25 mouse cellular contexts compared by ENCODE assay signal in the genomic region with DNA sequence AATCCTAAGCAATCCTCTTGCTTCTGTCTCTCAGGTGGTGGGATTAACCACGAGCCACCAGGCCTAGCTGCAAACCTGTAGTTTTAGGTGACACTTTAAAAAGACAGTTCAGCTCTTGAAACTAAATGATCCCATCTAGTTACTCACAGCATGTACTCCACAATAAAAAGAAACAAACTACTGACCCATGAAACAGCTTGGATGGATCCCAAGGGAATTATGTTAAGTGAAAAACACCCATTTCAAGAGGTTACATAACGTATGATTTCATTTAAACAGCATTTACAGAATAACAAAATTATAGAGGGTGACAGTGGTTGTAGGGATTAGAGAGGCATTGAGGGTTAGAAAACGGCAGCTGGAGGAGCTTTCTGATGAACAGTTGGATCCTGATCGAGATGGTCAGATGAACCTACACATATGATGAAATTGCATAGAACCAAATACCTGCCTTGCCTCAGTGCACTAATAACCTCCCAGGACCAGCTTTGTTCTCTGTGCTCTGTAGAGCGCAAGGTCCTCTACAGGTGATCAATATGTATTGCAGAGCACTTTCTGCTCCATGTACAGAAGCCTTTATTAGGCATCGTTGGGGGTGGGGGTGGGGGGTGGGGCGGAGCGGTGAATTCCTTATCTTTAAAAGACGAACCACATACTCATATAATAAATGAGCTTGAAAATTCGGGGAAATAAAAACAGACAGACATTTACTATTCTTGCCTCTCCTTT. TPM values are rescaled to one million over a fixed set of nuclear protein-coding genes. Genes with fewer than 3 reads are reported as not detected.
DNase-seq lines count a peak whose midpoint lies in the region; ATAC-seq and TF ChIP-seq lines count a peak whose summit lies in the region.
"Had no signal": no experiment of that assay in that cellular context is flagged by ENCODE, and none has a peak within 500 bp of the region (broad histone marks: within the 10 kb centered on the region; RNA-seq: fewer than 3 reads in every experiment).

No protein-coding gene starts in this region.

- no peak for TF ChIP-seq CTCF in heart, adult 2 months (IDR thresholded peaks at IDR 0.05)

- 92% methylated on average over 10 of the region's 10 CpGs for WGBS in intestine, embryonic 14.5 days
- WGBS in intestine, embryonic 16.5 days: 84% methylated on average over 10 of the region's 10 CpGs
- 90% methylated on average over 10 of the region's 10 CpGs for WGBS in kidney, embryonic 15.5 days
- WGBS in heart, adult 2 months: 85% methylated on average over 10 of the region's 10 CpGs

- H3K4me2 ChIP-seq in intestine, embryonic 14.5 days (ENCODE audit: low read length): no peak overlapping the region
- H3K4me2 ChIP-seq in intestine, embryonic 16.5 days (ENCODE audit: low read depth, low read length): no peak overlapping the region
- H3K4me2 ChIP-seq in kidney, embryonic 15.5 days: no peak overlapping the region
- H3K4me2 ChIP-seq: forebrain, embryonic 13.5 days; heart, embryonic 13.5 days; hindbrain, embryonic 14.5 days had no signal

- H3K79me2 ChIP-seq in heart, adult 2 months (replicated peaks; ENCODE audit: control insufficient read depth, insufficient read depth, low read length): no peaks in the 10 kb centered on the region

- H3K27me3 ChIP-seq in intestine, embryonic 14.5 days (replicated peaks; ENCODE audit: control insufficient read depth, insufficient read depth, low read length): no peaks in the 10 kb centered on the region
- H3K27me3 ChIP-seq in intestine, embryonic 16.5 days (replicated peaks; ENCODE audit: control insufficient read depth, insufficient read depth, low read length): no peaks in the 10 kb centered on the region
- no peaks in the 10 kb centered on the region for H3K27me3 ChIP-seq in kidney, embryonic 15.5 days
- no peaks in the 10 kb centered on the region for H3K27me3 ChIP-seq in heart, adult 2 months (ENCODE audit: control insufficient read depth, insufficient read depth, low read length)
- H3K27me3 ChIP-seq: forebrain, embryonic 13.5 days; heart, embryonic 13.5 days had no signal

- peak; percentile 33 for DNase-seq in intestine, embryonic 14.5 days (ENCODE audit: low spot score)
- DNase-seq in kidney, adult 9 months: peak; percentile 52
- peak; percentile 39 for DNase-seq in adipocyte (ENCODE audit: low spot score)
- DNase-seq in heart, adult 2 months: no peak
- DNase-seq in spleen, postnatal 36 days (ENCODE audit: low spot score in 2 of 2): no peak
- DNase-seq: adrenal gland, adult 8-10 months; adrenal gland, postnatal 25 days; cerebellum, adult 11-12 months; cerebellum, adult 8-10 months; cerebellum, postnatal 10 days; gastrocnemius, adult 2 months; gastrocnemius, postnatal 25 days; heart, adult 18-20 months; heart, postnatal 14 days; heart, postnatal 4 days had no signal

- H3K9me3 ChIP-seq in intestine, embryonic 14.5 days (ENCODE audit: control insufficient read depth, low read length): no peaks in the 10 kb centered on the region
- H3K9me3 ChIP-seq in intestine, embryonic 16.5 days (ENCODE audit: control insufficient read depth, low read length): no peaks in the 10 kb centered on the region
- no peaks in the 10 kb centered on the region for H3K9me3 ChIP-seq in kidney, embryonic 15.5 days (replicated peaks)
- H3K9me3 ChIP-seq: forebrain, embryonic 10.5 days; forebrain, embryonic 13.5 days; heart, embryonic 10.5 days; heart, embryonic 13.5 days had no signal

- TF ChIP-seq POLR2A in heart, adult 2 months (IDR thresholded peaks at IDR 0.05; ENCODE audit: insufficient read depth, low read depth, low read length): no peak

- peaks cover 43% of the 10 kb centered on the region for H3K36me3 ChIP-seq in intestine, embryonic 14.5 days (ENCODE audit: control insufficient read depth, insufficient read depth, low read length)
- peaks cover 10% of the 10 kb centered on the region; the same call in 1 of the 2 replicates for H3K36me3 ChIP-seq in intestine, embryonic 16.5 days (ENCODE audit: control insufficient read depth, insufficient read depth, low read length)
- peaks cover 49% of the 10 kb centered on the region for H3K36me3 ChIP-seq in kidney, embryonic 15.5 days
- peaks cover 2% of the 10 kb centered on the region; the same call in 1 of the 2 replicates for H3K36me3 ChIP-seq in heart, adult 2 months (ENCODE audit: control insufficient read depth, insufficient read depth, low read length)

- H3K27ac ChIP-seq in intestine, embryonic 14.5 days (ENCODE audit: low read depth): no peak overlapping the region
- H3K27ac ChIP-seq in intestine, embryonic 16.5 days (ENCODE audit: low read length): no peak overlapping the region
- H3K27ac ChIP-seq in kidney, embryonic 15.5 days: no peak overlapping the region
- H3K27ac ChIP-seq in heart, adult 2 months: no peak overlapping the region
- H3K27ac ChIP-seq: forebrain, embryonic 10.5 days; forebrain, embryonic 13.5 days; gastrocnemius, adult 2 months; heart, embryonic 10.5 days; heart, embryonic 13.5 days; hindbrain, embryonic 14.5 days; hindbrain, postnatal 0 days had no signal

- no peak for ATAC-seq in intestine, embryonic 14.5 days (replicated peaks; ENCODE audit: low FRiP score, low TSS enrichment, low read depth)
- ATAC-seq in intestine, embryonic 16.5 days: no peak
- ATAC-seq in kidney, embryonic 15.5 days (replicated peaks; ENCODE audit: low FRiP score): no peak
- ATAC-seq in megakaryocyte-erythroid progenitor cell, adult 5-6 weeks (replicated peaks; ENCODE audit: low FRiP score, low TSS enrichment, poor library complexity, severe bottlenecking): 0 out of 2 replicates have a peak, but pooled peaks have one; percentile 54
- ATAC-seq: forebrain, embryonic 13.5 days; forebrain, embryonic 16.5 days; hindbrain, postnatal 0 days had no signal

- H3K4me3 ChIP-seq in intestine, embryonic 14.5 days (ENCODE audit: low read depth, low read length): no peak overlapping the region
- no peak overlapping the region for H3K4me3 ChIP-seq in intestine, embryonic 16.5 days (ENCODE audit: low read length)
- H3K4me3 ChIP-seq in kidney, embryonic 15.5 days (replicated peaks): no peak overlapping the region
- H3K4me3 ChIP-seq in heart, adult 2 months: no peak overlapping the region
- H3K4me3 ChIP-seq: forebrain, embryonic 10.5 days; forebrain, embryonic 13.5 days; gastrocnemius, adult 2 months; heart, embryonic 10.5 days; heart, embryonic 13.5 days had no signal

- TF ChIP-seq EP300 in heart, adult 2 months (IDR thresholded peaks at IDR 0.05; ENCODE audit: insufficient read depth, low read depth, low read length): no peak

- no peaks in the 10 kb centered on the region for H3K4me1 ChIP-seq in intestine, embryonic 14.5 days (replicated peaks; ENCODE audit: control insufficient read depth, insufficient read depth, low read length)
- H3K4me1 ChIP-seq in intestine, embryonic 16.5 days (ENCODE audit: control insufficient read depth, insufficient read depth, low read length): 0 out of 2 replicates have a peak, but pooled peaks cover 3% of the 10 kb centered on the region
- H3K4me1 ChIP-seq in kidney, embryonic 15.5 days: peaks cover 15% of the 10 kb centered on the region
- no peaks in the 10 kb centered on the region for H3K4me1 ChIP-seq in heart, adult 2 months (ENCODE audit: control insufficient read depth, insufficient read depth, low read length)
- H3K4me1 ChIP-seq: forebrain, embryonic 10.5 days; forebrain, embryonic 13.5 days; heart, embryonic 10.5 days; heart, embryonic 13.5 days had no signal

- intact Hi-C loops in heart, adult 2 months (cut with DNase I): no loop called here

- no peak overlapping the region for H3K9ac ChIP-seq in intestine, embryonic 14.5 days (ENCODE audit: low read length)
- no peak overlapping the region for H3K9ac ChIP-seq in intestine, embryonic 16.5 days (ENCODE audit: low read depth, low read length)
- no peak overlapping the region for H3K9ac ChIP-seq in kidney, embryonic 15.5 days
- no peak overlapping the region for H3K9ac ChIP-seq in heart, adult 2 months (ENCODE audit: low read depth, low read length)
- H3K9ac ChIP-seq: forebrain, embryonic 13.5 days; heart, embryonic 13.5 days; hindbrain, embryonic 14.5 days had no signal

RNA-seq across cellular contexts. Expression of a gene that starts 17.9 kb away (rescaled TPM):
- polyA plus RNA-seq in intestine, embryonic 14.5 days (2014; fragmentation: Nextera tagmentation; extraction: Ambion mirVana): 42.4 and 44.0 TPM in 2 replicates
- 59.6 and 64.9 TPM in 2 replicates for polyA plus RNA-seq in intestine, embryonic 16.5 days (2015; fragmentation: Nextera tagmentation; extraction: Ambion mirVana)
- 111 and 112 TPM in 2 replicates for polyA plus RNA-seq in kidney, embryonic 15.5 days (2015; fragmentation: Nextera tagmentation; extraction: Ambion mirVana)
- not detected in 2 replicates for total RNA-seq in megakaryocyte-erythroid progenitor cell, adult 5-6 weeks (2014; fragmentation: Nextera tagmentation)
- not detected in 2 replicates for total RNA-seq in megakaryocyte-erythroid progenitor cell, adult 5-6 weeks (2017)
- 10 to 100 TPM; 23.4 to 26.9 TPM for total RNA-seq in heart, adult 2 months (2021)
- polyA plus RNA-seq in heart, adult 2 months (2012; rRNA removed): 40.4 and 60.4 TPM in 2 replicates

Comparison
In these comparisons a context has a peak if more than half of its experiments do, and no peak if none do; other contexts are left out.
1. DNase-seq: peak in intestine, embryonic 14.5 days (single experiment), kidney, adult 9 months (single experiment) and adipocyte (single experiment); none in heart, adult 2 months (0 of 2) and spleen, postnatal 36 days (0 of 2).